Mouse (Mus musculus) liver, postnatal 0 days (tissue): ENCODE measurements around the gene Amer2.

Experiments
- CTCF ChIP-seq: sonication (generic); IDR thresholded peaks from 2 replicates; pipeline ENCODE4 v1.5.1; 2016; ENCODE audit warnings: antibody characterized with exemption, low read depth
- EP300 ChIP-seq: IDR thresholded peaks from 2 replicates; pipeline ENCODE4 v1.6.1; 2016; ENCODE audit warnings: antibody characterized with exemption, low read depth, mild to moderate bottlenecking

GRCm38 (mm10) chr14:60384269-60384668, 11.2 kb downstream of the Amer2 start:
- TF ChIP-seq CTCF (no peak), EP300 (no peak)
